8 mouse cellular contexts compared by ENCODE assay signal in genomic region chr4:33396222-33397176, GRCm38 (mm10).
DNase-seq lines count a peak whose midpoint lies in the region; ATAC-seq lines count a peak whose summit lies in the region.

No protein-coding gene starts in this region.

- H3K36me3 ChIP-seq in hindbrain, embryonic 16.5 days (ENCODE audit: control insufficient read depth, insufficient read depth, low read length): no peaks in the 10 kb centered on the region

- WGBS in hindbrain, embryonic 16.5 days: 58% methylated on average over 3 of the region's 3 CpGs

- ATAC-seq in hindbrain, embryonic 16.5 days: peak; percentile 89
- peak; percentile 99 for ATAC-seq in megakaryocyte progenitor cell, adult 5-6 weeks (replicated peaks; ENCODE audit: poor library complexity)

- H3K27ac ChIP-seq in hindbrain, embryonic 16.5 days (ENCODE audit: low read depth, low read length): no peak overlapping the region

- H3K9me3 ChIP-seq in hindbrain, embryonic 16.5 days (ENCODE audit: control insufficient read depth, low read length): no peaks in the 10 kb centered on the region

- H3K4me3 ChIP-seq in hindbrain, embryonic 16.5 days (ENCODE audit: low read length): no peak overlapping the region

- H3K4me2 ChIP-seq in hindbrain, embryonic 16.5 days (ENCODE audit: low read length): no peak overlapping the region

- no peak overlapping the region for H3K9ac ChIP-seq in hindbrain, embryonic 16.5 days (ENCODE audit: low read depth, low read length)

- H3K4me1 ChIP-seq in hindbrain, embryonic 16.5 days (ENCODE audit: control insufficient read depth, insufficient read depth, low read depth, low read length): no peaks in the 10 kb centered on the region

- DNase-seq in NIH3T3 (ENCODE audit: low read depth): peak; percentile 92
- DNase-seq in cerebellum, adult 8-10 months: peak; percentile 87
- peak; percentile 49 to 77 for DNase-seq in frontal cortex, postnatal 10 days (ENCODE audit: low spot score in 2 of 2)
- peak; percentile 80 to 90 for DNase-seq in left cerebral cortex, adult 18-20 months (ENCODE audit: low spot score in 2 of 2)
- DNase-seq in right cerebral cortex, postnatal 14 days: peak; percentile 88
- peak; percentile 87 for DNase-seq in urinary bladder, postnatal 14 days (ENCODE audit: low spot score)

- no peaks in the 10 kb centered on the region for H3K27me3 ChIP-seq in hindbrain, embryonic 16.5 days (replicated peaks; ENCODE audit: control insufficient read depth, insufficient read depth, low read length)
